Mouse (Mus musculus) forebrain, embryonic 14.5 days (tissue): ENCODE data around the gene Rc3h1. TPM values are rescaled to one million over a fixed set of nuclear protein-coding genes. Genes with fewer than 3 reads are reported as not detected.
"Not testable (repeated sequence)": the region's sequence is repeated elsewhere in the genome, so short reads cannot be mapped to it uniquely, and the experiment has no call there.

Experiments
- ATAC-seq: fragments of 200-750 bp; cut with Nextera tagmentation; 2 replicates; pipeline ENCODE4 v1.8.0; 2017; ENCODE audit warnings: mild to moderate bottlenecking, moderate library complexity
- DNase-seq: peaks from one replicate; pipeline ENCODE4 v3.0.0-alpha.2; 2015; ENCODE audit warnings: low spot score
- H3K27ac ChIP-seq: fragments of 300-500 bp; sonication (generic); 2 replicates; pipeline ENCODE4 v1.5.1; 2014; ENCODE audit warnings: low read depth, mild to moderate bottlenecking, control low read depth, low read length, moderate library complexity
- H3K27me3 ChIP-seq: fragments of 300-500 bp; sonication (generic); replicated peaks from 2 replicates; pipeline ENCODE4 v1.6.1; 2014; ENCODE audit warnings: low read length, control low read depth, mixed read lengths; ENCODE audit not compliant: control insufficient read depth, insufficient read depth
- H3K36me3 ChIP-seq: fragments of 300-500 bp; sonication (generic); 2 replicates; pipeline ENCODE4 v1.6.1; 2014; ENCODE audit warnings: low read length, control low read depth; ENCODE audit not compliant: control insufficient read depth, insufficient read depth
- H3K4me1 ChIP-seq: fragments of 300-500 bp; sonication (generic); 2 replicates; pipeline ENCODE4 v1.6.1; 2014; ENCODE audit warnings: antibody characterized with exemption, low read length, control low read depth; ENCODE audit not compliant: control insufficient read depth, insufficient read depth
- H3K4me2 ChIP-seq: fragments of 300-500 bp; sonication (generic); 2 replicates; pipeline ENCODE4 v1.6.1; 2014; ENCODE audit warnings: mild to moderate bottlenecking, control low read depth, low read length
- H3K4me3 ChIP-seq: fragments of 300-500 bp; sonication (generic); 2 replicates; pipeline ENCODE4 v1.5.1; 2014; ENCODE audit warnings: low read depth, low read length, control low read depth
- H3K9ac ChIP-seq: fragments of 300-500 bp; sonication (generic); 2 replicates; pipeline ENCODE4 v1.6.1; 2014; ENCODE audit warnings: mild to moderate bottlenecking, low read length, control low read depth, moderate library complexity
- H3K9me3 ChIP-seq: fragments of 300-500 bp; sonication (generic); replicated peaks from 2 replicates; pipeline ENCODE4 v1.6.1; 2016; ENCODE audit warnings: low read length, control low read depth, mixed read lengths; ENCODE audit not compliant: control insufficient read depth
- WGBS: fragments of 180-500 bp; shearing (Covaris S2); extraction: QIAGEN DNeasy Blood & Tissue Kit; methylation state at CpG from one replicate; pipeline ENCODE4 v1.1.7; 2014; 5-methylcytosine and 5-hydroxymethylcytosine counted together
- polyA plus RNA-seq: library from polyadenylated mRNA; unstranded; fragments of >200 nt; fragmentation: Nextera tagmentation; extraction: Ambion mirVana; gene quantifications from 2 replicates; pipeline ENCODE4 v1.2.1, GENCODE M21; 2014

Gene Rc3h1
- polyA plus RNA-seq = 7.1 and 10.4 TPM in 2 replicates

DNA sequence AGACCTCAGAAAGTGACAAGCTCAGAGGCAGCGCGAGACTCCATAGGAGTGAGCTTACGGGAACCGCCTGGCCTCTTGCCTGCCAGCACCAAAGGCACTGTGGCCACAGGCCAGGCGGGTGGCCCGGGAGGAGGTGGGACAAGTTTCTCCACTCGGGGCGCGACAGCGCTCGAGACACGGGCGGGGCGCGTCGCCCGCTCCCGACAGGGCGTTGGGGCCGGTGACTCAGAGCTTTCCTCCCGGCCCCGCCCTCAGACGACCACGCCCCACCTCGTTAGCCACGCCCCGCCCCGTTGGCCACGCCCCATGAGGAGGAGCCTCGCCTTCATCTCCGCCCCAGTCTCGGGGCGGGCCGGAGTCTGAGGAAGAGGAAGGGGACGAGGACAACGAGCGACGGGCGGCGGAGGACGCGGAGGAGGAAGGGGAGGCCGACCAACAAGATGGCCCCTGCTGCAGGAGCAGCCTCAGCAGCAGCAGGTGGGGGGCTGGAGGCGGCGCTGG lies at the start of gene Rc3h1:
TSS of gene Rc3h1 (plus strand) at position 362 of the 501 bp plus-strand sequence.
- peak; percentile 95 for ATAC-seq
- H3K4me2 ChIP-seq = peak within 1 kb of the TSS; percentile 74
- WGBS = under 1% methylated on average over 34 of the region's 45 CpGs

GRCm38 (mm10) chr1:160858132-160858531 lies 48.1 kb upstream of the Rc3h1 start:
- no peak for DNase-seq
- Histone ChIP-seq H3K36me3 (no peaks in the 10 kb centered on the region), H3K9me3 (no peaks in the 10 kb centered on the region), H3K27ac (no peak overlapping the region), H3K27me3 (no peaks in the 10 kb centered on the region), H3K9ac (no peak overlapping the region), H3K4me3 (no peak overlapping the region), H3K4me2 (no peak overlapping the region), H3K4me1 (no peaks in the 10 kb centered on the region)
- no peak for ATAC-seq
- 90% methylated on average over 3 of the region's 3 CpGs for WGBS

More for the DNA sequence above, at the start of gene Rc3h1:
- Histone ChIP-seq H3K27ac (peak within 1 kb of the TSS; percentile 87), H3K9ac (peak within 1 kb of the TSS; percentile 97), H3K36me3 (no peaks in the 10 kb centered on the region), H3K4me1 (peaks cover 6% of the 10 kb centered on the region), H3K27me3 (no peaks in the 10 kb centered on the region), H3K9me3 (no peaks in the 10 kb centered on the region), H3K4me3 (peak within 1 kb of the TSS; percentile 94)
- peak; percentile 92 for DNase-seq

GRCm38 (mm10) chr1:160859874-160860273 lies 46.3 kb upstream of the Rc3h1 start:
- not testable (repeated sequence) for H3K36me3 ChIP-seq, H3K4me1 ChIP-seq, H3K27ac ChIP-seq, H3K9me3 ChIP-seq, H3K27me3 ChIP-seq, DNase-seq, H3K9ac ChIP-seq, H3K4me2 ChIP-seq, H3K4me3 ChIP-seq, ATAC-seq

GRCm38 (mm10) chr1:160861142-160861541 lies 45.1 kb upstream of the Rc3h1 start:
- H3K4me2 ChIP-seq = no peak overlapping the region
- no peak overlapping the region for H3K9ac ChIP-seq
- H3K4me1 ChIP-seq = no peaks in the 10 kb centered on the region
- H3K36me3 ChIP-seq = no peaks in the 10 kb centered on the region
- no peaks in the 10 kb centered on the region for H3K27me3 ChIP-seq
- ATAC-seq = peak; percentile 34; the same call in 1 of the 2 replicates
- no peaks in the 10 kb centered on the region for H3K9me3 ChIP-seq
- no peak overlapping the region for H3K4me3 ChIP-seq
- no peak overlapping the region for H3K27ac ChIP-seq
- peak; percentile 49 for DNase-seq
- WGBS = 85% methylated on average over 2 of the region's 2 CpGs

DNA sequence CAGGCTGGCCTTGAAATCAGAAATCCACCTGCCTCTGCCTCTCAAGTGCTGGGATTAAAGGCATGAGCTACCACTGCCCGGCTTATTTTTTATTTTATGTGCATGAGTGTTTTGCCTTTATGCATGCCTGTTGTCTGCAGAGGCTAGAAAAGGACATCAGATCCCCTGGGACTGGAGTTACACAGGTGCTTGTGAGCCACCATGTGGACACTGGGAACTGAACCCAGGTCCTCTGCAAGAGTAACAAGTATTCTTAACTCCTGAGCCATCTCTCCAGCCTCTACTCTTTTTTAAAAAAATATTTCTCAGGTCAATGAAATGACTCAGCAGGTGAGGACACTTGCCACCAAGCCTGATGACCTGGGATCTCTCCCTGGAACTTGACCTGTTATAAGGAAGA lies 44.6 kb upstream of the Rc3h1 start:
- no peak overlapping the region for H3K27ac ChIP-seq
- H3K4me1 ChIP-seq = no peaks in the 10 kb centered on the region
- no peak for DNase-seq
- no peak overlapping the region for H3K9ac ChIP-seq
- no peak overlapping the region for H3K4me2 ChIP-seq
- H3K4me3 ChIP-seq = no peak overlapping the region
- WGBS = 88% methylated on average over 1 of the region's 1 CpGs
- ATAC-seq = no peak
- H3K36me3 ChIP-seq = no peaks in the 10 kb centered on the region
- H3K27me3 ChIP-seq = no peaks in the 10 kb centered on the region
- no peaks in the 10 kb centered on the region for H3K9me3 ChIP-seq

DNA sequence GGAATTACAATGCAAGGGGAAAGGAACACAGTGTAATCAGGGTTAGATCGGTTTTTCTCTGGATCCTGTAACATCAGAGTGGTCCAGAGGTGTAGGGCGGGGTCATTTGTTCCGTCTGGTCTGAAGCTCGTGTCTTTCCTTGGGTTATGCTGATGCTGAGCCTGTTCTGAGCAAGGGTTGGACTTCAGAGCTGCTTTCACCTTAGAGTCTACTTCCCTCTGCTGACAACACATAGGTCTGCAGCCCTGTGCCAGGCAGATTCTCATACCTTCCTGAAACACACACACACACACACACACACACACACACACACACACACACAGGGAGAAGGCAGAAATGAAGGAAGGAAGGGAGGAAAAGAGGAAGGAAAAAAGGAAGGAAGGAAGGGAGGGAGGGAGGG lies 43.2 kb upstream of the Rc3h1 start:
- Histone ChIP-seq H3K36me3 (no peaks in the 10 kb centered on the region), H3K4me2 (no peak overlapping the region), H3K9ac (no peak overlapping the region), H3K4me3 (no peak overlapping the region), H3K9me3 (no peaks in the 10 kb centered on the region), H3K27ac (no peak overlapping the region), H3K4me1 (no peaks in the 10 kb centered on the region), H3K27me3 (no peaks in the 10 kb centered on the region)
- WGBS = 69% methylated on average over 4 of the region's 4 CpGs
- ATAC-seq (no peak), DNase-seq (no peak)

DNA sequence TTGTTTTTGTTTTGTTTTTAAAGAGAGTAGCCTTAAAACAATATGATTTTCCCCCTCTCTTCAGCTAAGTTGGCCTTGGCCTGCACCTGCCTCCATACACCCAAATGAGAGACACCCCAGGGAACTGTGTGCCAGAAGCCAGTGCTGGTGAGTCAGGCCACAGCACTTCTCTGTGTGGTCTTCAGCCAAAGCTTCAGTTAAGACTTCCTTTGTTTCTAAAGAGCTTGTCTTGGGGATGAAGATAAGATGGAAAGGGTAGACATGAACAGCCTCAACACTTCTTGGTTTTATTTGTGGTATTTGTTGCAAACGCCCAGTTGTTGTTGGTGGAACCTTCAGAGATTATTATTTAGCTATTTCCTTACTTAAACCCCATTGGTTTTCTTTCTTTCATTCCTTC lies 31.5 kb upstream of the Rc3h1 start:
- no peaks in the 10 kb centered on the region for H3K4me1 ChIP-seq
- ATAC-seq (no peak), DNase-seq (no peak)
- no peak overlapping the region for H3K4me3 ChIP-seq
- no peak overlapping the region for H3K27ac ChIP-seq
- H3K27me3 ChIP-seq = no peaks in the 10 kb centered on the region
- H3K36me3 ChIP-seq = no peaks in the 10 kb centered on the region
- WGBS = 68% methylated on average over 1 of the region's 1 CpGs
- H3K9ac ChIP-seq = no peak overlapping the region
- H3K9me3 ChIP-seq = no peaks in the 10 kb centered on the region
- H3K4me2 ChIP-seq = no peak overlapping the region

GRCm38 (mm10) chr1:160876968-160877367 lies 29.2 kb upstream of the Rc3h1 start:
- no peak overlapping the region for H3K4me2 ChIP-seq
- no peaks in the 10 kb centered on the region for H3K9me3 ChIP-seq
- no peaks in the 10 kb centered on the region for H3K27me3 ChIP-seq
- no peaks in the 10 kb centered on the region for H3K36me3 ChIP-seq
- no peak for DNase-seq
- H3K9ac ChIP-seq = no peak overlapping the region
- 94% methylated on average over 4 of the region's 4 CpGs for WGBS
- no peaks in the 10 kb centered on the region for H3K4me1 ChIP-seq
- no peak for ATAC-seq
- no peak overlapping the region for H3K4me3 ChIP-seq
- H3K27ac ChIP-seq = no peak overlapping the region

DNA sequence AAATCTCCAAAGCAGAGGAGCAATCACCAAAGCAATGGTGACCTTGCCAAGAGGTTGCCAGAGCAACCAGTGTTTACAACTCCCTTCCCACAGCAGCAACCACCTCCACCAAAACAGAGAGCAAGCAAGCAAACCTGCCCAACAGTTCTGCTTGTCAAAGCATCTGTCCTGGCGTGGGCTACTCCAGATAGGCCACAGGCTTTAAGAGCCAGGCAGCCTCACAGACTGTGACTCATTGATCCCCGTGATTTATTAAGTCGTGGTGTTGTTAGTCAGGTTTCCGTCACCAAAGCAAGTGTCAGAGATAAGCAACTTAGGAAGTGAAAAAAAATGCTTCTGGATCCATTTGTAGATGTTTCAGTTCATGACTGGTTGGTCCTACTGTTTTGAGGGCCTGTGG lies 27.7 kb upstream of the Rc3h1 start:
- Histone ChIP-seq H3K36me3 (no peaks in the 10 kb centered on the region), H3K9ac (no peak overlapping the region), H3K4me3 (no peak overlapping the region), H3K27ac (no peak overlapping the region), H3K27me3 (no peaks in the 10 kb centered on the region), H3K9me3 (no peaks in the 10 kb centered on the region), H3K4me2 (no peak overlapping the region), H3K4me1 (no peaks in the 10 kb centered on the region)
- DNase-seq (no peak), ATAC-seq (no peak)
- WGBS = 92% methylated on average over 4 of the region's 4 CpGs
